Mouse (Mus musculus): Measurements from ENCODE around the gene Asap3. TPM values are rescaled to one million over a fixed set of nuclear protein-coding genes. Genes with fewer than 3 reads are reported as not detected.

Asap3 gene
- total RNA-seq (2022), result 1 to 10 TPM; 2.5 to 4.9 (median 3.6) TPM

DNA sequence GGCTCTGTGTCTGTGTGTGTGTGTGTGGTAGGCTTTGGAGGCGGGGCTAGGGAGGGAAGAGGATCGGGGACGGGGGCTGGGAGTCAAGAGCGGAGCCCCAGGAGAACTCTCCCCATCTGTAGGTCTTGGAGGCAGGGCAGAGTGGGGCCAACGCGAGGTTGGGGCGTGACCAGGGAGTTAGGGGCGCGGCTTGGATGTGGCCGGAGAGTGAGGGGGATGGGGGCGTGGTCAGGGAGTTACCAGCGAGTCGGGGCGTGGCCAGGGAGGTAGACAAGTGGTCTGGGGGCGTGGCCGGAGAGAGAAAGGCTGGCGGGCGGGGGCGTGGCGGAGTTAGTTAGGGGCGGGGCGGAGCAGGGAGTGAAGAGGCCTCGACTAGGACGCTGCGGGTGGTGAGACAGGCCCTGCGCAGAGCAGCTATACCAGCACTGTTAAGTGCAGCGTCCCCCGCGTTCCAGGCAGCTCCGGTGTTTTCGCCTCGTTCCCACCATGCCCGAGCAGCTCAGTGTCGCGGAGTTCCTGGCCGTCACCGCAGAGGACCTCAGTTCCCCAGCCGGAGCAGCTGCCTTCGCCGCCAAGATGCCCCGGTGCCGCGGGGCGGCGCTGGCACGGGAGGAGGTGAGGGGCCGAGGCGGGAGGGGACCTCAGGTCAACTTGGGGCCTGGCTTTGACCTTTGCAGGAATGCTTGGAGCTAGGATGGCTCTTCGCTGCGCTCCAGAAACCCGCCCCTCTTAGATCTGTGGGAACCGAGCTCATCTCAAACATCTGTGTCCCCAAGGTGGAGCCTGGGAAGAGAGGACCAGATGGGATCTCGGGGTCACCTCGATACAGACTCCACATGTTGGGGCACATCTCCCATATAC lies at the start of gene Asap3:
Asap3 (plus strand) TSS at position 333 of the 861 bp plus-strand sequence.
- peak; percentile 93 for DNase-seq

DNA sequence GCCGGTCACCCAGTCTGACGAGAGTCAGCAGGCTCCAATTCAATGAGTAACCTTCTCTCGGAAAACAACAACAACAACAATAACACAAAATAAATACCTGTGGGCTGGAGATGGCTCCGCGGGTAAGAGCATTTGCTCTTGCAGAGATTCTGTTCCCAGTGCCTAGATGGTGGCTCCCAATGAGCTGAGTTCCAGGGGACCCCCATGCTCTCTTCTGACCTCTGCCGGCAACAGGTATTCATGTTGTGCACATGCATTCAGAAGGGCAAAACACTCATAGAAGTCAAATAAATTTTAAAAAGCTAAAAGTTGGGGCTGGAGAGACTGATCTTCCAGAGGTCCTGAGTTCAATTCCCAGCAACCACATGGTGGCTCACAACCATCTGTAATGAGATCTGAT lies 47.7 kb upstream of the Asap3 start:
- DNase-seq, result no peak

DNA sequence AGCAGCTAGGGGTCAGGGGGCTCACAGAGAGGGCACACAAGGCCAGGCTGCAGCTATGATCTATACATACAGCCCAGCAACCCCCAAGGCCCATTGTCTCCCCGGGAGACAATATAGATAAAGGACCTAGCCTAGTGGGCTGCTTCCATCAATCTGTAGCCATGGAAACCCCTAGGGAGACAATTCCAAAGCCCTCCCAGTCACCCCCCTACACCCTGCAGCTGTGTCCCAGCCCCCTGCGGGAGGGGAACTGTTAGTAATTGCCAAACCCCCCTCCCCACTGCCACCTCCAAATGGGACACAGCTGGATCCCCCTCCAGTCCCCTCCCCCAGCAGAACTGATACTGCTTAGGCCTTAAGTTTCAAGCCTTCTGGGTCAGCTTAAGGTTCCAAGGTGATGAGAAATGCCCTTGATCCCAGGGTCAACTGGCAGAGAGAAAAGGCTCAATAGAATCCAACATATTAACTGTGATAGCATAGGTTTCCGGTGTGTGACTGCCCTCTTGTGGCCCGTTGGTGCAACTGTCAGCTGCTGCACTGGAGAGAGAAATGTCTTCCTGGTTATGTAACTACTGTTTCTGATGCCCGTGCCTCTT lies 46.3 kb upstream of the Asap3 start:
- no peak for DNase-seq

DNA sequence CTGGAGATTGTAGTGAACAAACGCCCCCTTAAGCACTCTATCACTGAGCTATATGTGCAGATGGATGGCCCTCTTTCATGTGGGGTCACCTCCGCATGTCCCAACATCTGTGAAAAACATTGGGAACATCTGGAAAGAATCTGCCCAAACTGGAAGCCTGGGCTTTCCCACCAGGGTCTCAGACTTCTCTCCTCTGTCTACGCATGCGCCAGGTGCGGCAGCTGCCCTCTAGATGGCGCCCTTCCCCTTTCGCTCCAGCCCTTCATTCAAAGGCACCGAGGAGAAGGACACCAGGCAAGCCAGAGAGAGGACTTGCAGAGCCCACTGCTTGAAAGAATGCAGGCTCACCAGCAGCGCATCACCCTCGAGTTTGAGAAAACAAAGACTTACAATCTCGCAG lies 42.7 kb upstream of the Asap3 start:
- DNase-seq, result peak; percentile 76

DNA sequence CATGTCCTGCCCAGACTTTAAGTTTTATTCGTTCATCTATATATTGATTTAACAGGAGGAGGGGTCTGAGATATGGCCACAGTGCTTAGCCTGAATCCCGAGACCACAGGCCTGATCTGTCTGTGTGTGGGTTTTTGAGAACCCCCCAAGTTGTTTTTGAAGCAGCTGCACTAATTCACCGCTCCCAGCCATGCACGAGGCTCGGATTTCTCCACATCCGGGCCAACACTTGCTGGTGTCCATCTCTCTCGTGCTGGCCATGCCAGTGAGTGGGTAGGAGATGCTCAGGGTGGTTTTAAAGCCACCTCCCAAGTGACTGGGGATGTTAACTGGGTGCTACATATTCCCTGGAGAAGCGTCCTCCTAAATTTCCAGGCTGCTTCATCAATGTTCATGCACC lies 41.2 kb upstream of the Asap3 start:
- no peak for DNase-seq

DNA sequence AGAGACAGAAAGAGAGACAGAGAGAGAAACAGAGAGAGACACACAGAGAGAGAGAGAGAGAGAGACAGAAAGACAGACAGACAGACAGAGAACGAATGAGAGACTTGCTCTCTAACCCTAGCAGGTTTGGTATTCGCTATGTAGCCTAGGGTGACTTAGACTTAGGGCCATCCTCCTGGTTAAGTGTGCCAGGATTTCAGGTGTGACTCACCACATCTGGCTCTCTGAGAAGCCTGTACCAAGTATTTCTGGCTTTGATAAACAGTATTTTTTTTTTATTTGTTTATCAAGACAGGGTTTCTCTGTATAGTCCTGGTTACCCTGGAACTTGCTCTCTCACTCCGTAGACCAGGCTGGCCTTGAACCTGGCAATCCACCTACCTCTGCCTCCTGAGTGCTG lies 38.5 kb upstream of the Asap3 start:
- no peak for DNase-seq

DNA sequence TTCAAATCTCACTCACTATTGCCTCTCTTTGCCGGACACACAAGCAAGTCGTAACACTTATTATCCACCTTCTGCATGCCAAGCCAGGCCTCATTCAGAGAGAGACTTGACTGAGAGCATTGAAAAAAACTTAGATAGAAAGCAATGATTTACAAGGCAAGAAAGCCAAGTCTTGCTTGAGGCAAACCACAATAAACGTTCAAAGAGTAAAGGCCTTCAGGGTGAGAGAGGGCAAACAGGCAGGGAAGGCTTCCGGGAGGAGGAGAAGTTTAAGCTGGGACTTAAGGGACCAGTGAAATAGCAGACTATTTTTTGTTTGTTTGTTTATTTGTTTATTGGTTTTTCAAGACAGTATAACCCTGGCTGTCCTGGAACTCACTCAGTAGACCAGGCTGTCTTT lies 35.8 kb upstream of the Asap3 start:
- no peak for DNase-seq

DNA sequence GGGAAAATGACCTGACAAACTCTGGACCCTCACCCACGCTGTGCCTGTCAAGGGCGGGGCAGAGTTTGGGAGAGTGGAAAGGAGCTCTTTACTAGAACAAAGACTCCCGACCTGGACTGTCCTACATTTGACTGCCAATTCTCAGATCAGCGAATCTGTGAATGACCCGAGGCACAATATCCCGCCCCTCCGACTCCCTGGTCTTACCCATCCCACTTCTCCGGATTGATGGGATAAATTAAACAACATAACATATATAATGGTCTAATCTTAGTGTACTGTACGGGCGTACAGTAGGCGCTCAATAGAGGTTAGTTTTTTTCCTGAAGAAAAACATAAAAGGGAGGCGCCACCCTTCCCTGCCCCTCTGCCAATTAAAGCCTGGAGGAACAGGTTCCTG lies 34.7 kb upstream of the Asap3 start:
- no peak for DNase-seq

DNA sequence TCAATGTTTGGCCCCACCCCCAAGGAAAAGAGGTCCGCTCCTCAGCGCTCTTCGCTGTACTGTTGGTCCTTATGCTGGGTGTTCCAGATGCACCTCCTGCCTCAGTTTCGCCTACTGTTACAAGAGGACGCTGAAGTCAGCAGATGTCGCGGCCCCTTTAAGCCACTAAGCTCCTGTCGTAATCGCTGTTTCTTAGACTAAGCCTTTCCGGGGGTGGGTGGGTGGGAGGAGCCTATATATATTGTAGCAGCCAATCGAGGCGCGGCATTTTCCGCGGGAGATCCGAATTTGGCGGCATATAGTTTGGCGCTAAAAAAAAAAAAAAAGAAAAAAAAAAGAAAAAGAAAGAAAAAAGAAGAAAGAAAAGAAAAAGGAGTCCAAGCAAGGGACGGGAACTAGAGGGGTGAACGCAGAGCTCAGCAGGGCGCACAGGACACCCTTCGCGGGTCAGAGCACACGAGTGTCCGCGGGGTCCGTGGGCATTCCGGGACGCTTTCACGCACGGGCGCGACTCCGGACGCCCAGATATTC lies 34.1 kb upstream of the Asap3 start, which contains the start of gene E2f2:
E2f2 (plus strand) TSS at position 384 of the 531 bp plus-strand sequence.
- no peak for DNase-seq

DNA sequence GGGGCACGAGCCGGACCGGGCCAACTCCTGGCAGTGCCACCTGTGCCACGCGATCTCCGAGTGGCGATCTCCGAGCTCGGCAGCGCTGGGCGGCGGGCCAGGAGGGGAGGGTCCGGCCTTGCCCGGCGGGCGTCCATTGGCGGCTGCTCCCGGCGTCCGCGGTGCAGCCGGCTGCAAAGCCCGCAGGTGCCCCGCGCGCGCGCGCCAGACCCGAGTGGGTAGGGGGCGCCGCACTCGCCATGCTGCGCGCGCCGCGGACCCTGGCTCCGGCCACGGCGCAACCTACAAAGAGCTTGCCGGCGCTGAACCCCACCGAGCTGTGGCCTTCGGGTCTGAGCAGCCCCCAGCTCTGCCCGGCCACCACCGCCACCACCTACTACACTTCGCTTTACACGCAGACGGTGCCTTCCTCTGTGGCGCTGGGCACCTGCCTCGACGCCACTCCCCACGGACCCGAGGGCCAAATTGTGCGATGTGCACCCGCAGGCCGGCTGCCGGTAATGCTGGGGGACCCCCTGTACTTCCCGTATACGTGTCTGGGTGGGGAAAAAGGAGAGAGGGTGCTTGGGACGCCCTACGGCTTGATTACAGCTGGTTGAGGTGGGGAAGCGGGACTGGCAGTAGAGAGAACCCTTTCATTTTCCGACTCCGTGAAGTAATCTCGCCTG lies 33.5 kb upstream of the Asap3 start:
- DNase-seq, result peak; percentile 63

DNA sequence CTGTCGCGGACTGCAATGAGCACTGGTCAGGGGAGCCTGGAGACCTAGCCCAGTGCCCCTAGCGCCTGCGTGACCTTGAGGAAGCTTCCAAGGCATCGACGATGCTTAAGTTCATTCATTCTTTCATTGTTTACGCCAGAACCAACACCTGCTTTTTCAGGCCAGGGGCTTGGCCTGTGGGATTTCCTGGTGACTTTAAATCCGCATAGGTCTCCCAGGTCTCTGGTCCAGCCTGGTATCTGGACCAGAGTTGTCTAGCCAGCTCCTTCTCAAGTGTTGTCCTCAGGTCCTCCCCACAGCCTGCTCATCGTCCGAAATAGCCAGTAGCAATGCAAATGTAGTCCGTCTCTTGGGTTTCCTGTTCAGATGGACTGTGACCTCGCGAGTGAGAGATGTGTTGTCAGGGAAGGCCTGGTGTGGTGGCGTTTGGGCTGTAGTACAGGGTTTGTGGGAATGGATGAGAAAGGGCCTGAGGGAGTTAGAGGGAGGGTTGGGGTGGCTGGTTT lies 32.9 kb upstream of the Asap3 start:
- no peak for DNase-seq

DNA sequence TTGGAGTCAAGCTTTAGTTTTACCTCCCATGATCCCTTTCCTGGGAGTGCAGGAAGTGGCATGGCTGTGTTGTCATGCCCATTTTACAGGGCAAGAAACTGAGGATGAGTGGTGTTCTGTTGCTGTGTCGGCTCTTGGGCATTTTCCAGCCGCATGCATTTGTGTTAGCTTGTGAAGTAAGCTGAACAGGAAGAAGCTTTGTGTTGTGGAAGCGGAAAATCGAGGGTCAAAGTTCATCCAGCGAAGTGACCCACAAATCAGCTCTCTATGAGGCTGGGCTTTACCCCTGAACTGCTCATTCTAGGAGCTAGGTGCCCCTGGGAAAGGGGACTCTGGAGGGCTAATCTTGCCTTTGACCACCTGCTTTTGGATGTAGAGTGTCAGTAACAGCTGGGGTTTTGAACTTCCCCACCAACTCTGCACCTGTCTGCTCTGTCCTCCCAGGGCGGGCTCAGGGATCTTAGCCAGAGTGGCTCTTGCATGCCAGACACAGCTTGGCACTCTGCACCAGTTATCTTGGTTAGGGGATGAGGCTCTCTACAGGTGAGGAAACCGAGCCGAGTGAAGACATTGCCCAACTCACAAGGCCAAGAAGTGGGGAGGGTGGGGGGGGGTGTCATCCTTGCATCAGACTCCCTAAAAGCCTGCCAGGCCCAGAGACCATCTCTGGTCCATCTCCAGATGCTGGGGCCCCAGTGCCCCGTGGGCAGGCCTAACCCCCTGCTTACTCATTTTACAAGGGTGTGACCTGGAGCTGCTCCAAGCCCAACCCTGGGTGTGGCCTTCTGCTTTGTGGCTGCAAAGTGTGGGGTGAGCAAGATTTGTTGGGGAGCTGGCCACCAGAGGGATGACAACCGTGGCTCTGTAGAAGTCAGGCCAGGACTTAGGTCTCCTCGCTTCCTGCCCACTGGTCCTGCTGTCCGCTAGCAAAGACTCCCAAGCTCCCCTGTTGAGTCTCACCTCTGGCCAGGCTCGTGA lies 31.7 kb upstream of the Asap3 start:
- DNase-seq, result no peak

DNA sequence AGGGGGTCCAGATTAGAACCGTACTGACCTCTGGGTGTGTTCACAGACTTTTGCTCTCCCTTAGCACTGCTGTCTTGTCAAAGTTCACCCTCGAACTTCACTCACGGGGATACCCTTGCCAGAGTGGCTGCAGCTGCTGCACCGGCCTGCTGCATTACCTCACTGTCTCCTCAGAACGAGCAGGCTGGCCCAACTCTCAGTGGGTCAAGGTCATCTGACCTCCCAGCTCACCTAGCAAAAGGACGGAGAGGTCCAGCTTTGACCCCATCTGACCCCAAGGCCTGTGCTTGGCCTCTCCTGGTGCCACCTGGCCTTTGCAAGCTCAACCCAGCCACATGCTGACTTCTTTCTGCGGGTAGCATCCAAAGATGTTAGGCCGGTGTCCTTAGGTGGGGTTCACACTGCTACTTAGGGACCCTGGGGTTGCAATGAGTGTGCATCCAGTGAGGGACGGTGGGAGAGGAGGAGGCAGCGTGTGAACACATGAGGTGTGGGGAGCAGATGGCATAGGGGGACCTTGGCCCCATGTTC lies 30.1 kb upstream of the Asap3 start:
- no peak for DNase-seq

DNA sequence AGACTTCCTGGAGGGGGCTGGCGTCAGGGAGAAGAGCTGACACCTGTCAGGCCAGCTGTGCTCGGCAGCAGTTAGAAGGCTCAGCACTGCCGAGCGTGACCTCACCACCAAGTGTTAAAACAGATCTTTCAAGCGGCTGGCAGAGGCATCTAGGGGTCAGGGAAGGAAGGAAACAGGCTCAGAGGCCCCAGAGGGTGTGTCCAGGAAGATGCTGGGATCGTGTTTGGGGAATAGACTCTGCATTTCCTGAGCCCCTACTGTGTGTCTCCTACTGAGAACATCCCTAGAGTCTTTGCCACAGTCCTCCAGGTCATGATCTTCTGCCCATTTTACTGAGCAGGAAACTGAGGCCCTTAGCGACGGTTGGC lies 28.9 kb upstream of the Asap3 start:
- no peak for DNase-seq

DNA sequence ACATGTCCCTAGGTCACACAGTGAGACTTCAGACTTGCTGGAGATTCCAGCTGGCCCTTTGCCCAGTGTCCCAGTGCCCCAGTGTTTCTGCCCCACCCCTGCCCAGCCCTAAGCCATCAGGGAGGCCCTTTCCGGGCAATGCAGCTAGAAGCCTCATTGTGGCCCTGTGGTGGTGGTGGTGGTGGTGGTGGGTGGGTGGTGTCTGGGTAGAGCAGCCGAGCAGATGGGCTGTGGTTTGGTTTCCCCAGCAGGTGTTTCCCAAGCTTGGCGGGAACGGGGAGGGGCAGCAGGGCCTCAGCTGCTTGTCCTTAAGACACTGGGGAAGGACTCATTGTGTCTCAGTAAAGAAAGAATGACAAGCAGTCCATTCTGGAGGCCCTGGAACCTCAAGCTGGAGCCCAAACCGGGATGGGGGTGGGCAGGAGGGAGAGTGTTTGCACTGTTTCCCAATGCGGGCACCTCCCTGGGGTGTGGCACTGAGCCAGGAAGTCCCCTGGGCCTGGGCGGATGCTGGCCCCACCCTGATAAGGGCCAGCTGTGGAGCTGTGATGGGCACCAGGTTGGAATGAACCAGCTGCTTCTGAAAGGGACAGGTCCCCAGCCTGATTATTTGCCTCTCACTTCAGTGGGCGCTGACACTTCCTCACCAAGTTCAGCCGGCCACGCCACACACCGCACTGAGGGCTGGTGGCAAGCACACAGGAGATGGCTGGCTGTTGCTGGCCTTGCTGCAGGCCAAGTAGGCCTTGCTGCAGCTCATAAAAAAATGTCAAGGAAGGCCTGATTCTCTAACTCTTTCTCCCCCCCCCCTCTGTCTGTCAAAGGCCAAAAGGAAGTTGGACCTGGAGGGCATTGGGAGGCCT lies 28.3 kb upstream of the Asap3 start:
- no peak for DNase-seq

DNA sequence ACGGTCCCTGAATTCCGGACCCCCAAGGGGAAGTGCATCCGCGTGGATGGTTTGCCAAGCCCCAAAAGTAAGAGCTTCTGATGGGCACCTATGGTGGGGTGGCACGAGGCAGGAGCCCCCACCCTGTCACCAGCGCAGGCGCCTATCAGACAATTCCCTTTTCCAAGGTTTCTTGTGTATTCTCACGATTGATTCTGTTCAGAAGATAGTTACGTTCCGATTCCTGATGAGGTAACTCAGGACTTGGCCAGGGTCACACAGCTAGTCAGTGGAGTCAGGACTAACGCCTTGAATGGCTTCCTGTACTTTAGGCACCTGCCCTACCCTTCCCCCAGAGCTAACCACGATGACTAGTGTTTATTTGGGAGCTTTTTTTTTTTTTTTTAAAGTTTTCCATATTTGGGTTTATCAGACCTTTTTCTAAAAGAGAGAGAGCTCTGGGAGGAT lies 27.7 kb upstream of the Asap3 start:
- DNase-seq, result no peak

DNA sequence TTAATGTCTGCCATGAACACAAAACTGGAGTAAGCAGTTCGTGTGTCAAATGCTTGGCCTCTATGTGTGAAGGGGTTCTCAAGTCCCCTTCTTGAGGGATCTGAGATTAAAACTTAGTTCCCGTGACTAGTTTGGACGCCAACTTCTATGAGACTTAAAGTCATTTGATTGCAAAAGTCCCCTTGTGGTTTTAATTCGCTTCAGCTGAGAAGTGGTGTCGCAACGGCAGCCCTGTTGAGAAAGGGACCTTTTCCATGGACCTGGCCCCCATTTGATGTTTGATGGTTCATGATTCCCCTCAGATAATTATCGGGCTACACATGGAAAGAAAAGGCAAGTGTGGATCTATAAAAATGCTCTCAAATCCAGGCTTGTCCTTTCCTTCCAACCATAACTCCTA lies 26.7 kb upstream of the Asap3 start:
- no peak for DNase-seq

DNA sequence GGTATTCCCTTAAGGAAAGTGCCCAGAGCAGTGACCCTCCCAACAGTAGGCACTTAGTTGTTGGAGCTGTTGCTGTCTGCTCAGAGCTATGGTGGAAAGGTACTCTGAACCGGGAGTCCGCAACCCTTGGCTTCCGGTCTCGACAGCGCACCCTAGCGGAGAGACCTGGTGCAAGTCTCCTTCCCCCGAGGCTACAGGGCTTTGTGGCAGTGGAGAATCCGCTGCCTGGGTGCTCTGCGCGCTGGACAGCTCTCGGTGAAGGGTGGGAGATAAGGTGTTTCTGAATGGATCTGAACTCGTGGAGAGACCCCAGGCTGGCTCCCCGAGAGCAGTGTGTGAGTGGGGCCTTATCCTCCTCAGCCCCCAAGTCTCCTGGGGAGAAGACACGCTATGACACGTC lies 26.2 kb upstream of the Asap3 start:
- DNase-seq, result peak; percentile 74

DNA sequence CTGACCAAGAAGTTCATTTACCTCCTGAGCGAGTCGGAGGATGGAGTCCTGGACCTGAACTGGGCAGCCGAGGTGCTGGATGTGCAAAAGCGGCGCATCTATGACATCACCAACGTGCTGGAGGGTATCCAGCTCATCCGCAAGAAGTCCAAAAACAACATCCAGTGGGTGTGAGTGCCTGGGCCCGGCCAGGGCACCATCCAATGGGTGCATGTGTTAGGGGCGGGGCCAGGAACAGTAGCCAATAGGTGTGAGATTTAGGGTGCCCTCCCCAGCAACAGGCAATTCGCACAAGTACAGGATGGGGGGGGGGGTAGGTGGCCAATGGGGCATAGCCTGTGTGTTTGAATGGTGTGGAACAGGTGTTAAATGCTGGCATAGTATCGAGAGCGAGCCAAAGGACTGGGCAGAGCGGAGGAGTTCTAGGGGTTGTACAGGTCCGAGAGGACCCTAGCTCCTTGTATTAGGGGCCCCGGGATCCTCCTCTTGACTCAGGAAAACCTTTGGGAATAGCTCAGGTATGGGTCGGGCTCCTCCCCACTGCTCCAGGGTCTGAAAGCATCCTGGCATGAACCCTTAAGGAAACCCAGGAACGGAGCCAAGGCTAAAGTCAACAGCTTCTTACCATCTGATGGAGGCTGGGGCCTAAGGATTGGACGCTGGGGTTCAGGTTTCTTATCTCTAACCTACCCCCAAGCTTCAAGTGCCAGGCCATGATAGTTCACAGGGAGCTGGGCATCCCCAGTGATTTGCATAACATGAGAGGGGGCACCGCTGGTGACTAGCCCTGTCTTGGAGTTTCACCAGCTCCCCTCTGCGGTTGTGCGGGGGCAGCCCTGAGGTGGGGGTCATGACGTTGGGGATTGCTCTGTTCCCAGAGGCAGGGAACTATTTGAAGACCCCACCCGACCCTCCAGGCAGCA lies 25.5 kb upstream of the Asap3 start:
- peak; percentile 93 for DNase-seq
